Mouse (Mus musculus) thymus, adult 2 months (tissue): ENCODE measurements at regions not wholly inside any gene's neighbourhood (a gene's known extent, or its start where the extent isn't known, plus 50 kb on each side); places are given as distances from the start of the nearest gene placed in this dataset.
A peak's percentile ranks its signal among the peaks of the same experiment; 100 is the strongest.

ENCODE experiments used
- DNase-seq: peaks from one replicate; pipeline ENCODE4 v3.0.0; 2021
- H3K27ac ChIP-seq: fragments of 200-500 bp; 2 replicates; pipeline ENCODE4 v1.5.1; 2012; ENCODE audit warnings: low read length, control low read depth; ENCODE audit not compliant: control insufficient read depth, insufficient read depth
- H3K27me3 ChIP-seq: fragments of 200-500 bp; 2 replicates; pipeline ENCODE4 v1.6.1; 2012; ENCODE audit warnings: mild to moderate bottlenecking, low read length, moderate library complexity, mixed read lengths; ENCODE audit not compliant: control insufficient read depth, insufficient read depth
- H3K36me3 ChIP-seq: fragments of 200-500 bp; 2 replicates; pipeline ENCODE4 v1.6.1; 2012; ENCODE audit warnings: mild to moderate bottlenecking, low read length, moderate library complexity; ENCODE audit not compliant: control insufficient read depth, insufficient read depth
- H3K4me1 ChIP-seq: fragments of 200-500 bp; replicated peaks from 2 replicates; pipeline ENCODE4 v1.6.1; 2012; ENCODE audit warnings: low read length; ENCODE audit not compliant: control insufficient read depth, insufficient read depth
- H3K4me3 ChIP-seq: fragments of 200-500 bp; 2 replicates; pipeline ENCODE4 v1.5.1; 2012; ENCODE audit warnings: mild to moderate bottlenecking, low read length, control low read depth, moderate library complexity; ENCODE audit not compliant: control insufficient read depth, insufficient read depth
- CTCF ChIP-seq: fragments of 200-500 bp; IDR thresholded peaks from 2 replicates; pipeline ENCODE4 v1.5.1; 2012; ENCODE audit warnings: mild to moderate bottlenecking, control low read depth, low read length, moderate library complexity, borderline replicate concordance; ENCODE audit not compliant: control insufficient read depth, poor library complexity, insufficient read depth; ENCODE audit errors: extremely low read depth
- POLR2A ChIP-seq: fragments of 200-500 bp; IDR thresholded peaks from 2 replicates; pipeline ENCODE4 v1.6.1; 2012; ENCODE audit warnings: mild to moderate bottlenecking, low read length, control low read depth, moderate library complexity; ENCODE audit not compliant: control insufficient read depth, poor library complexity, insufficient read depth; ENCODE audit errors: extremely low read depth
- WGBS: fragments of 180-500 bp; shearing (Covaris S2); methylation state at CpG from one replicate; pipeline ENCODE4 v1.1.7; 2018; 5-methylcytosine and 5-hydroxymethylcytosine counted together

GRCm38 (mm10) chr12:106515257-106515788 lies 505.3 kb downstream of the Vrk1 start:
- Histone ChIP-seq H3K27ac (no peak overlapping the region), H3K4me1 (no peaks in the 10 kb centered on the region), H3K36me3 (no peaks in the 10 kb centered on the region), H3K4me3 (no peak overlapping the region), H3K27me3 (no peaks in the 10 kb centered on the region)
- TF ChIP-seq POLR2A (no peak), CTCF (no peak)
- DNase-seq: no peak
- 69% methylated on average over 17 of the region's 17 CpGs for WGBS

GRCm38 (mm10) chr12:106519141-106519540 lies 509.1 kb downstream of the Vrk1 start:
- H3K4me1 ChIP-seq: no peaks in the 10 kb centered on the region
- DNase-seq: no peak
- H3K4me3 ChIP-seq: no peak overlapping the region
- no peak overlapping the region for H3K27ac ChIP-seq
- no peaks in the 10 kb centered on the region for H3K27me3 ChIP-seq
- H3K36me3 ChIP-seq: no peaks in the 10 kb centered on the region
- WGBS: 74% methylated on average over 5 of the region's 5 CpGs
- TF ChIP-seq CTCF (no peak), POLR2A (no peak)

GRCm38 (mm10) chr12:106524411-106524810 lies 514.4 kb downstream of the Vrk1 start:
- Histone ChIP-seq H3K4me3 (no peak overlapping the region), H3K27ac (no peak overlapping the region), H3K4me1 (peaks cover 6% of the 10 kb centered on the region; the same call in 1 of the 2 replicates), H3K36me3 (no peaks in the 10 kb centered on the region), H3K27me3 (0 out of 2 replicates have a peak, but pooled peaks cover 2% of the 10 kb centered on the region)
- 79% methylated on average over 4 of the region's 4 CpGs for WGBS
- TF ChIP-seq CTCF (no peak), POLR2A (no peak)
- no peak for DNase-seq

GRCm38 (mm10) chr12:106527116-106527515 lies 517.1 kb downstream of the Vrk1 start:
- Histone ChIP-seq H3K27ac (no peak overlapping the region), H3K36me3 (no peaks in the 10 kb centered on the region), H3K27me3 (0 out of 2 replicates have a peak, but pooled peaks cover 2% of the 10 kb centered on the region), H3K4me1 (peaks cover 6% of the 10 kb centered on the region; the same call in 1 of the 2 replicates), H3K4me3 (no peak overlapping the region)
- no peak for DNase-seq
- no peak for TF ChIP-seq POLR2A
- TF ChIP-seq CTCF: no peak
- WGBS: 69% methylated on average over 8 of the region's 8 CpGs

GRCm38 (mm10) chr12:106527699-106528434 lies 517.8 kb downstream of the Vrk1 start:
- H3K27me3 ChIP-seq: 0 out of 2 replicates have a peak, but pooled peaks cover 2% of the 10 kb centered on the region
- H3K27ac ChIP-seq: no peak overlapping the region
- H3K4me3 ChIP-seq: no peak overlapping the region
- no peaks in the 10 kb centered on the region for H3K36me3 ChIP-seq
- H3K4me1 ChIP-seq: peaks cover 6% of the 10 kb centered on the region; the same call in 1 of the 2 replicates
- DNase-seq: peak; percentile 4
- no peak for TF ChIP-seq POLR2A
- TF ChIP-seq CTCF: no peak
- 22% methylated on average over 20 of the region's 20 CpGs for WGBS

GRCm38 (mm10) chr12:106528521-106528920 lies 518.5 kb downstream of the Vrk1 start:
- WGBS: 51% methylated on average over 10 of the region's 10 CpGs
- H3K36me3 ChIP-seq: no peaks in the 10 kb centered on the region
- no peak for DNase-seq
- H3K4me3 ChIP-seq: no peak overlapping the region
- H3K27ac ChIP-seq: no peak overlapping the region
- no peak for TF ChIP-seq CTCF
- no peak for TF ChIP-seq POLR2A
- H3K4me1 ChIP-seq: peaks cover 6% of the 10 kb centered on the region; the same call in 1 of the 2 replicates
- 0 out of 2 replicates have a peak, but pooled peaks cover 2% of the 10 kb centered on the region for H3K27me3 ChIP-seq

- 0 out of 2 replicates have a peak, but pooled peaks cover 2% of the 10 kb centered on the region for H3K27me3 ChIP-seq
- no peaks in the 10 kb centered on the region for H3K36me3 ChIP-seq
- DNase-seq: peak; percentile 37
- H3K27ac ChIP-seq: no peak overlapping the region
- WGBS: 14% methylated on average over 11 of the region's 11 CpGs
- TF ChIP-seq CTCF (no peak), POLR2A (no peak)
- peaks cover 6% of the 10 kb centered on the region; the same call in 1 of the 2 replicates for H3K4me1 ChIP-seq
- H3K4me3 ChIP-seq: no peak overlapping the region
These were observed 519.1 kb downstream of the Vrk1 start for GRCm38 (mm10) chr12:106529175-106529574.
